Mouse (Mus musculus): Measurements from ENCODE around the gene Pde6h. TPM values are rescaled to one million over a fixed set of nuclear protein-coding genes. Genes with fewer than 3 reads are reported as not detected.
A peak's percentile ranks its signal among the peaks of the same experiment; 100 is the strongest.

The Pde6h gene
- polyA plus RNA-seq, 1 experiment from 2014 or later: 0.27 TPM

DNA sequence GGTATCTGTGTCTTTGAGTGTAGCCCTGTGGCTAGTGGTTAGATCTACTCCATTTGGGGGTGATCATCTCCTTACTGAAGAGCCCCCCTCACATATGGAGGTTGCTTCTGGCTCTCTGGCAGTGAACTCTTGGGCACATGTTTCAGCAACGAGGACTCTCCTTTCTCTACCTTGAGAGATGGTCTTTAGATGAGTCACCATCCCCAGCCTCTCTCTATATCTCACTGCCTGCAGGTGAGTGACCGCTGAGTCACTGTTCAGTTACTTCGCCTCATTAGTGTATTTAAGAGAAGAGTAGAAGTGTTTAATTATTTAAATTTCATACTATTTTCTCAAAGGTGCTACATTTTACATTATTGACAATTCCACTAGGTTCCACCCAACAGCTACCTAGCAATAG lies 13.5 kb downstream of the Pde6h start:
- H3K4me1 ChIP-seq (ENCODE audit: insufficient read depth, low read depth, low read length): peaks cover 8% of the 10 kb centered on the region; the same call in 1 of the 2 replicates
- H3K36me3 ChIP-seq (ENCODE audit: insufficient read depth, low read length): no peaks in the 10 kb centered on the region
- no peak overlapping the region for H3K4me3 ChIP-seq (ENCODE audit: low read depth, low read length)
- TF ChIP-seq CTCF (IDR thresholded peaks at IDR 0.05) (no peak), EP300 (IDR thresholded peaks at IDR 0.05) (no peak)
- H3K27me3 ChIP-seq (replicated peaks; ENCODE audit: insufficient read depth, low read length): no peaks in the 10 kb centered on the region
- no peaks in the 10 kb centered on the region for H3K9me3 ChIP-seq (ENCODE audit: low read length)
- DNase-seq (ENCODE audit: low spot score) (no peak), ATAC-seq (no peak)
- no peak overlapping the region for H3K27ac ChIP-seq (ENCODE audit: low read length)
- no peak overlapping the region for H3K9ac ChIP-seq (replicated peaks; ENCODE audit: low read depth)
- 74% methylated on average over 3 of the region's 3 CpGs for WGBS
- no peak overlapping the region for H3K4me2 ChIP-seq (replicated peaks; ENCODE audit: low read depth, low read length)

DNA sequence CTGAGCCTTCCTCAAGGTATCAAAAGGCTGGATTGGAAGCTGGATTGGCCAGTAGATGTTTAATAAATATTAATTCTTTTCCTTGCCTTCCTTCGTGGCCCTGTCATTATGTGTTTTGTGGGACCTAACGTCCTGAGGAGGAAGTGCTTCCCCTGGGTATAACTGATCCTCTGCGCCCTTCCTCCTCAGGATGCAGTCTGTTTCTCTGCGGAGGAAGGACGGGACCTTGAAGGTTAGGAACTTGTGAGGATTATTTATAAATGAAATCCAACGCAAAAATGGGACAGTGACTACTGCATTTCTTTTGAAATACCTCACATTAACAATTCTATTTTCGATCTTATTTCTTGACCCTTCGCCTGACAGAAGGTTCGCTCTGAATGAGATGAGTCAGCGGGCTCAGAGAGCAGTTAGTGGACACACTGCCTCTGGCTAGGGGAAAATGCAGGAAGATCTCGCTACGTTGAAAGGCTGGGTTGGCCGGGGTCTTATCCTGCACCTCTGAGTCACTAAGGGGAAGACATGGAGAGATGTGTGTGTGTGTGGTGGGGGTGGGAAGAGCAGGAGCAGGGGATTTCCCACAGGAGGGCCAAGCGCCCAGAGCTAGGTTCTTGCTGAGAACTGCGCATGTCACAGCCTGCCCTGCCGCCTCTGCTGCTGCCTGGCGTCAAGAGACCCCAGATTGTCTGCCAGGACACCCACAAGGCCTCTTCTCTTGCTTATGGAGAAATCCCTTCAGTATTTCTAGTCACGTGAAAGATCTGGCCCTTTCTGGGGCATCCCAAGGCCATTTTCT lies 14.9 kb downstream of the Pde6h start:
- H3K4me1 ChIP-seq (ENCODE audit: insufficient read depth, low read depth, low read length): peaks cover 8% of the 10 kb centered on the region; the same call in 1 of the 2 replicates
- peak overlapping the region; percentile 22; the same call in 1 of the 2 replicates for H3K4me2 ChIP-seq (replicated peaks; ENCODE audit: low read depth, low read length)
- DNase-seq (ENCODE audit: low spot score) (peak; percentile 18), ATAC-seq (0 out of 2 replicates have a peak, but pooled peaks have one; percentile 29)
- WGBS: 63% methylated on average over 18 of the region's 18 CpGs
- no peaks in the 10 kb centered on the region for H3K36me3 ChIP-seq (ENCODE audit: insufficient read depth, low read length)
- H3K27ac ChIP-seq (ENCODE audit: low read length): 0 out of 2 replicates have a peak overlapping the region, but pooled peaks have one; percentile 3
- TF ChIP-seq EP300 (IDR thresholded peaks at IDR 0.05) (no peak), CTCF (IDR thresholded peaks at IDR 0.05) (no peak)
- no peaks in the 10 kb centered on the region for H3K9me3 ChIP-seq (ENCODE audit: low read length)
- no peak overlapping the region for H3K9ac ChIP-seq (replicated peaks; ENCODE audit: low read depth)
- no peak overlapping the region for H3K4me3 ChIP-seq (ENCODE audit: low read depth, low read length)
- H3K27me3 ChIP-seq (replicated peaks; ENCODE audit: insufficient read depth, low read length): no peaks in the 10 kb centered on the region

DNA sequence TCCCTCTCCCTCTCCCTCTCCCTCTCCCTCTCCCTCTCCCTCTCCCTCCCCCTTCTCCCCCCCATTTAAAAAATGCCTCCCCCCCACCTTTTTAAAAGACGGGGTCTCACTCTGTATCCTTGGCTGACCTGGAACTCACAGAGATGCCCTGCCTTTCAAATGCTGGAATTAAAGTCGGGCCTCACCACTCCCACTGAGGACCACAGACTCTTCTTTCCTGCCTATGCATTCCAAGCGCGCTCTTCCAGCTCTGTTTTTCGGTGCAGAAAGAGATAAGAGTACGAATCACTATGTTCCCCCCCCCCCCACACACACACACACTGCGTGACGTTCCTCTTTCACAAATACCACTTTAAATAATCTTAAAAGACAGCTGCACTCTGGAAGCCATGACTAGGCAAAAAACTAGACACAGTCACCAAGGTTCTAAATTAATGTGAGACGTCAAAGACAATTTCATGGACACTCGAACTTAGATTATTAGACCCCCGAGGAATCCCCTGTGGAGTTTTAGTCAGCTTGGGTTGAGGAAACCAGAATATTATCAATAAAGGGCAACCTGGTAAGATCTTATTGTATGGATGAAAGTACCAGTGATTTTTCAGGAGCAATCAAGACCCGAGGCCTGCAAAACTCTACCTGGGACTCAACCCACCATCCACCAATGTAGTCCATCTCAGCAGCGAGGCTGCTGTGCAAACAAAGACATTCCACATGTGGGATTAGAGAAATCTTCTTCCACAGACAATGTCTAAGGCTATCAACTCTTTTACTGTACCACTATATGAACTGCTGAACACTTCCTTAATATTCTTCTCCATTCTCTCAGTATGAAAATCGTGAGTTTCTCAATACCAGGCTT lies 15.9 kb downstream of the Pde6h start:
- Histone ChIP-seq H3K27me3 (replicated peaks; ENCODE audit: insufficient read depth, low read length) (no peaks in the 10 kb centered on the region), H3K9ac (replicated peaks; ENCODE audit: low read depth) (no peak overlapping the region), H3K36me3 (ENCODE audit: insufficient read depth, low read length) (no peaks in the 10 kb centered on the region), H3K4me1 (ENCODE audit: insufficient read depth, low read depth, low read length) (peaks cover 8% of the 10 kb centered on the region; the same call in 1 of the 2 replicates), H3K27ac (ENCODE audit: low read length) (no peak overlapping the region), H3K4me2 (replicated peaks; ENCODE audit: low read depth, low read length) (no peak overlapping the region), H3K4me3 (ENCODE audit: low read depth, low read length) (no peak overlapping the region), H3K9me3 (ENCODE audit: low read length) (no peaks in the 10 kb centered on the region)
- TF ChIP-seq CTCF (IDR thresholded peaks at IDR 0.05) (no peak), EP300 (IDR thresholded peaks at IDR 0.05) (0 out of 2 replicates have a peak, but pooled peaks have one; percentile 11)
- ATAC-seq (no peak), DNase-seq (ENCODE audit: low spot score) (no peak)
- WGBS: 57% methylated on average over 14 of the region's 14 CpGs

DNA sequence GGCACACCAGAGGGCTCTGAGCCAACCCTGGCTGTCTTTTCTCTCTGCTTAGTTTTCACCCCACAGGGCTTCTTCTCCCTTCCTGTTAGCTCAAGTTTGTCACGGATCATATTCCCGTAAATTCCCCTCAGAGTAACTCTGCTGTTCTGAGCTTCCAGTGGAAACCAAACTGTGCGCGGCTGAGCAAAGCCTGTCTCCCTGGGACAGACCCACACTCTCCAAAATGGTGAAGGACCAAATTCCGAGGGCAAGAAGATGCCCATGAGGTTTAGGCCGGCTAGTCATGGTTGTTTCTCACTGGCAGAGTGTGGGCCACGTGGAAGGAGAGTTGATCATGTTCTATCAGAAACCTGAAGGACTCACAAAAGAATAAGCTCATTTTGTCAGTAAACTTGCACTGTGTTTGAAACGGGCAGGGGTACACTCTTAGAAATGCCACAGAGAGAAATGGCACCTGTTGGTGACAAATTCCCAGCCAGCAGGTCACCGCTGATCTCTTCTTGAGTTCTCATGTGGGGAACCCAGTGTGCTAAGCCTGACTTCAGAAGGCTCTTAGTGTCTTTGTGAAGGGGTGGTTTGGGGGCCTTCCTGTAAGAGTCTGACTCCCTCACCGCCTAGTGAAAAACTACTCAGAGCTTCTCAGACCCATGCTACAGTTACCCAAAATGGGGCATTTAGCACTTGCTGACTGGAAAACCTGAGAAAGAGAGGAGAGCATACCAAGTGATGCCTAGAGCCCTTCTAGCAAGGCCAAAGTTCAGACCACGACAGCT lies 16.7 kb downstream of the Pde6h start:
- no peak overlapping the region; the same call in 1 of the 2 replicates for H3K4me3 ChIP-seq (ENCODE audit: low read depth, low read length)
- no peaks in the 10 kb centered on the region for H3K36me3 ChIP-seq (ENCODE audit: insufficient read depth, low read length)
- DNase-seq (ENCODE audit: low spot score) (peak; percentile 60), ATAC-seq (no peak)
- peak overlapping the region; percentile 78; the same call in 1 of the 2 replicates for H3K27ac ChIP-seq (ENCODE audit: low read length)
- no peaks in the 10 kb centered on the region for H3K27me3 ChIP-seq (replicated peaks; ENCODE audit: insufficient read depth, low read length)
- 70% methylated on average over 11 of the region's 11 CpGs for WGBS
- no peak overlapping the region for H3K9ac ChIP-seq (replicated peaks; ENCODE audit: low read depth)
- peak overlapping the region; percentile 28; the same call in 1 of the 2 replicates for H3K4me2 ChIP-seq (replicated peaks; ENCODE audit: low read depth, low read length)
- H3K9me3 ChIP-seq (ENCODE audit: low read length): no peaks in the 10 kb centered on the region
- peaks cover 8% of the 10 kb centered on the region; the same call in 1 of the 2 replicates for H3K4me1 ChIP-seq (ENCODE audit: insufficient read depth, low read depth, low read length)
- TF ChIP-seq EP300 (IDR thresholded peaks at IDR 0.05) (no peak), CTCF (IDR thresholded peaks at IDR 0.05) (no peak)

DNA sequence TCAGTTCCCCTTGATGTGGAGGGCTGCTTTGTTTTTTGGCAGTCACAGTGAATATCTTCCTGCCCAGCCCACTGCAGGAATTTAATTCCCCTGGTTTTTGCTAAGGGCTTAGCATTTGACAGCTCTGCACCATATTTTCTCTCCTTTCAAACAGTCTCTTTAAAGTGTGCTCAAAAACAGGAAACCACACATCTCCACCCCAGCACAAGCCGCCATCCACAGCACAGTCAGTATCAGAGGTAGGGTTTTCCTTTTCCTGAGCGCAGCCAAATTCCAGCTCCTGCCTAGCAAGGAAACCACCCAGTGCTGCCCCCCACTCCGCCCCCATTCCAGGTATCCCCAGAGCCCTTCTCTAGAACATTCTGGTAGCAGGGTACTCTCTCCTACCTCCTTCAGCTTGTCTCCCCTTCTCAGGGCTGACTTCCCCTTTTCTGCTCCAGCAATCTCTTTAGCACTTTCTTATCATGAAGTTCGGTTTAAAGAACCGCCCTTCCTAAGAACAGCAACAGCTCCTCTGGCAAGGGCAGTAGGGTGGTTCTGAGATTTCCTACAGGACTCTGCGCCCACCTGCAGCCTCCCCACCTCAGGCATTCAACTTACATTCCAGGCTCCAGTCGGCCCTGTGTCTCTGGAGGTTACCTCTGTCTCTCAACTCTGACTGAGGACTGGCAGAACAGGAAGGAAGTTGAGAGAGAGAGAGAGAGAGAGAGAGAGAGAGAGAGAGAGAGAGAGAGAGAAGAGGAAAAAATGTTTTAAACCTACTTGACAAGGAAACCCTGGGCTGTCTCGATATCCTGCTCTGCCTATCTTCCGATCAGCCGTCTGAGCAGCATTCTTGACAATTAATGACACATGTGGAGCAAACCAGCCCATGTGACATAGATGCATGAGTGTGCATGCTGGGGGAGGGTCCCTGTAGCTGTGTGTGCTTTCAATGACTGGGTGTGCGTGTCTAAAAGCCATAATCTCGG lies 17.7 kb downstream of the Pde6h start, which contains the start of gene Arhgdib:
TSS of gene Arhgdib (minus strand) at position 849 of the 971 bp plus-strand sequence.
- Histone ChIP-seq H3K4me3 (ENCODE audit: low read depth, low read length) (peak within 1 kb of the TSS; percentile 5; the same call in 1 of the 2 replicates), H3K27ac (ENCODE audit: low read length) (peak within 1 kb of the TSS; percentile 78), H3K9ac (replicated peaks; ENCODE audit: low read depth) (peak within 1 kb of the TSS; percentile 19; the same call in 1 of the 2 replicates), H3K4me1 (ENCODE audit: insufficient read depth, low read depth, low read length) (peaks cover 8% of the 10 kb centered on the region; the same call in 1 of the 2 replicates), H3K36me3 (ENCODE audit: insufficient read depth, low read length) (no peaks in the 10 kb centered on the region), H3K27me3 (replicated peaks; ENCODE audit: insufficient read depth, low read length) (no peaks in the 10 kb centered on the region), H3K4me2 (replicated peaks; ENCODE audit: low read depth, low read length) (peak within 1 kb of the TSS; percentile 28; the same call in 1 of the 2 replicates), H3K9me3 (ENCODE audit: low read length) (no peaks in the 10 kb centered on the region)
- WGBS: 12% methylated on average over 12 of the region's 12 CpGs
- no peak for TF ChIP-seq CTCF (IDR thresholded peaks at IDR 0.05)
- TF ChIP-seq EP300 (IDR thresholded peaks at IDR 0.05): no peak
- ATAC-seq: peak; percentile 51
- DNase-seq (ENCODE audit: low spot score): peak; percentile 43
